Mouse (Mus musculus) liver, embryonic 15.5 days (tissue): ENCODE results near the gene Dpp6. TPM values are rescaled to one million over a fixed set of nuclear protein-coding genes. Genes with fewer than 3 reads are reported as not detected.
"Not testable (repeated sequence)": the region's sequence is repeated elsewhere in the genome, so short reads cannot be mapped to it uniquely, and the experiment has no call there.

Experiments used
- ATAC-seq: fragments of 200-750 bp; cut with Nextera tagmentation; 2 replicates; pipeline ENCODE4 v1.8.0; 2017; ENCODE audit warnings: moderate number of reproducible peaks, mild to moderate bottlenecking, moderate library complexity; ENCODE audit not compliant: insufficient read depth
- H3K27ac ChIP-seq: fragments of 300-500 bp; sonication (generic); replicated peaks from 2 replicates; pipeline ENCODE4 v1.5.1; 2015; ENCODE audit warnings: mild to moderate bottlenecking, inconsistent platforms
- H3K27me3 ChIP-seq: fragments of 300-500 bp; sonication (generic); 2 replicates; pipeline ENCODE4 v1.6.1; 2015; ENCODE audit warnings: mild to moderate bottlenecking, inconsistent platforms
- H3K36me3 ChIP-seq: fragments of 300-500 bp; sonication (generic); replicated peaks from 2 replicates; pipeline ENCODE4 v1.6.1; 2015; ENCODE audit warnings: moderate library complexity, mild to moderate bottlenecking, inconsistent platforms
- H3K4me1 ChIP-seq: fragments of 300-500 bp; sonication (generic); replicated peaks from 2 replicates; pipeline ENCODE4 v1.6.1; 2015; ENCODE audit warnings: inconsistent platforms
- H3K4me2 ChIP-seq: fragments of 300-500 bp; sonication (generic); 2 replicates; pipeline ENCODE4 v1.6.1; 2015; ENCODE audit warnings: moderate library complexity, mild to moderate bottlenecking, inconsistent platforms
- H3K4me3 ChIP-seq: fragments of 300-500 bp; sonication (generic); replicated peaks from 2 replicates; pipeline ENCODE4 v1.5.1; 2015; ENCODE audit warnings: mild to moderate bottlenecking, inconsistent platforms
- H3K9ac ChIP-seq: fragments of 300-500 bp; sonication (generic); 2 replicates; pipeline ENCODE4 v1.6.1; 2015; ENCODE audit warnings: moderate library complexity, mild to moderate bottlenecking, inconsistent platforms
- H3K9me3 ChIP-seq: fragments of 300-500 bp; sonication (generic); replicated peaks from 2 replicates; pipeline ENCODE4 v1.6.1; 2016; ENCODE audit warnings: inconsistent platforms
- WGBS: fragments of 180-500 bp; shearing (Covaris S2); methylation state at CpG from one replicate; pipeline ENCODE4 v1.1.7; 2015; ENCODE audit warnings: mixed read lengths; ENCODE audit not compliant: insufficient replicate concordance; 5-methylcytosine and 5-hydroxymethylcytosine counted together
- polyA plus RNA-seq: library from polyadenylated mRNA; unstranded; fragments of >200 nt; fragmentation: Nextera tagmentation; extraction: Ambion mirVana; gene quantifications from 2 replicates; pipeline ENCODE4 v1.2.1, GENCODE M21; 2015

Gene Dpp6
- polyA plus RNA-seq, 1 experiment from 2014 or later: 0.15 TPM

DNA sequence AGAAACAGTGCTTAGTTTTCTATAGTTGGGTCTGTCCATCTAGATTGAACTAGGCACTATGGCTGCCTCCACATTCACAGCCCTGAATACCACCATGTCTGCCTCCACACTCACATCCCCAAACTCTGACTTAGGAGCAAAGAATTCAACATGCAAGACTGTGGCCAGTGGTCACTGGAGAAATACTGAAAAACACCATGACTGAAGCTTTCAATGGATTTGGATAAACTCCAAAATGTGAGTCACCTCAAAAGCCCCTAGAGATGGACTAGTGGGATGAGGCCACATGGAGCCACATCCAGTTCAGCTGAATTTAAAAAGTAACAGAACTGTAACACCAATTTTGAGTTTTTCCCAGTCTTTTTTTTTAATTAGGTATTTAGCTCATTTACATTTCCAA, 616.6 kb downstream of the Dpp6 start:
- no peaks in the 10 kb centered on the region for H3K27me3 ChIP-seq
- no peak overlapping the region for H3K4me3 ChIP-seq
- no peaks in the 10 kb centered on the region for H3K9me3 ChIP-seq
- no peaks in the 10 kb centered on the region for H3K36me3 ChIP-seq
- H3K4me2 ChIP-seq: no peak overlapping the region
- H3K27ac ChIP-seq: no peak overlapping the region
- no peak for ATAC-seq
- H3K9ac ChIP-seq: no peak overlapping the region
- H3K4me1 ChIP-seq: no peaks in the 10 kb centered on the region

DNA sequence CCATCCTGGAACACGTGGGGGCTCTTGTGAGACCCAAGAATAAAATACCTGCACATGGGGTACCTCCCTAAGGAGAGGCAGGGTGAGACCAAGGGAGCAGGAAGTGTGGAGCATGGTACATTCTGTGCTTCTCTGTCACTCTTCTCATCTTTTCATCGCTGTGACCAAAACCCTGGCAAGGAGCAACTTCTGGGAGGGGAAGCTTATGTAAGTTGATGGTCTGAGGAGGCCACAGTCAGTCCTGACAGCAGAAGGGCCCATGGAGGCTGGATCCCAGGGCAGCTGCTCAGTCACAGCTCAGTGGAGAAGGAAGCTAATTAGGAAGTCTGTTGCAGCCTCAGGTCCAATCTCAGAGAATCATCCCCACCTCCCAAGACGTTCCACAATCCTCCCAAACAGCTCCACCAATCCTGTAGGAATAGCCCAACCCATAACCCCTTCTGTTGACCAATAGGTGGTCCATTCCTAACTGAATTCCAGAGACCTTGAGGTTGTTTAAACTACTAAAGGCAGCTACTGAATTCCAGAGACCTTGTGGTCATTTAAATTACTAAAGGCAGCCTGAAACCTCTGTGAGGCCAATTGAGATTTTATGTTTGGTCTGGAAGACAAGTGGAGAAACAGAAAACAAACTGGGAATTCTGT, 636.3 kb downstream of the Dpp6 start:
- ATAC-seq: no peak
- no peaks in the 10 kb centered on the region for H3K36me3 ChIP-seq

DNA sequence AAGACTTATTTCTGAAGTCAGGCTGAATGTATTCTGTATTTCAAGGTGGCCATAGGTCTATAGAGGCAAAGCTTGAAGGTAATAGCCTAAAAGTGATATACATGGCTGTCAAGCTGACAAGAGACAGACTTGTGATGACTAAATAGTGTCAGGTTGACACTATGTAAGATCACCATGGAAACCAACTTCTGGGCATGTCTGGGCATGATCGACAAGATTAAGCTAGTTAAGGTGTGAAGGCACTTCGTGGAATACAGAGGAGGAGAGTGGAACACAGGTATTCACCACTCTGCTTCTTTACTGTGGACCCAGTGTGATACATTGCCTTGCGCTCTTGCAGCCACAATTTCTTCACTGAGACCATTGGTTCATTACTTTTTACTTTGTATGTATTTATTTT, 637.4 kb downstream of the Dpp6 start:
- H3K4me1 ChIP-seq: no peaks in the 10 kb centered on the region
- WGBS: 60% methylated on average over 3 of the region's 3 CpGs
- H3K27me3 ChIP-seq: no peaks in the 10 kb centered on the region
- no peaks in the 10 kb centered on the region for H3K36me3 ChIP-seq
- H3K27ac ChIP-seq: no peak overlapping the region
- no peak overlapping the region for H3K4me2 ChIP-seq
- H3K9ac ChIP-seq: no peak overlapping the region
- H3K4me3 ChIP-seq: no peak overlapping the region
- no peak for ATAC-seq
- H3K9me3 ChIP-seq: no peaks in the 10 kb centered on the region

More for the DNA sequence above, 636.3 kb downstream of the Dpp6 start:
- WGBS: 21% methylated on average over 3 of the region's 3 CpGs
- Histone ChIP-seq H3K9ac (no peak overlapping the region), H3K27me3 (no peaks in the 10 kb centered on the region), H3K4me2 (no peak overlapping the region), H3K4me1 (no peaks in the 10 kb centered on the region), H3K27ac (no peak overlapping the region), H3K9me3 (no peaks in the 10 kb centered on the region), H3K4me3 (no peak overlapping the region)

DNA sequence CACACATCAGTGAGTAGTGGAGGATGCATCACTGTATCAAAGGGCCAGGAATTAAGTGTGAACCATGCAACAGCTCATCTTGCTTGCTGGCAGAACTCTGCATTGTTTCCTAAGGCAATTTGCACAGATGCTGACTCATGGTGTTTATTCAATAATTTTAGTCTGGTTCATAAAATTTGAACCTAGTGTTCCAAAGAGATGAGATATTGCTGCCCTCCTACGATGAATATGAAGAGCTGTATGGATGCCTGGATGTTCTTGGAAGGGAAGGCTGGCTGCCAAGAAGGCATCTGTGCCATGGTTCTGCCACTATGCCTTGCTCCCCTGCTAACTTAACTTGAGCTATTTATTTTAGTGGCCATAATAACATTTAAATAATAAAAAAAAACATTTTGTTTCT, 640.0 kb downstream of the Dpp6 start:
- WGBS: 61% methylated on average over 1 of the region's 1 CpGs
- H3K4me3 ChIP-seq: no peak overlapping the region

DNA sequence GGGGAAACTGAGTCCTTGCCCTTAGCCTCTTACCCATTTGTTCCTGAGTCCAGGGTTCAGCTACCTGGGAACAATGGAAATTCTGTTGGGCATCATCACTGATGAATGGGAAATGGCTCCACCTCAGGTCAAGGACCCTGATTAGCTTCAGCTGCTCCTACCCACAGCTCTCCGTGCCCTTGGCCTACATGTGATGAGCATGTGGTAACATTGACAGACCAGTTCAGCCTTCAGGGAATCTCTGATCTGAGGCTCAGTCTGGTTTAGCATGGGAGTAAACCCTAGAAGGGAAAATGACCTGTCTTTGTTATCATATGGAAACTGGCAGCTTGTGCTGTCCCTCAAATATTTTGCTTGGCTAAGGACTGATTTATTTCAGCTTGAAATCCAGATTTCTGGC, 640.7 kb downstream of the Dpp6 start:
- WGBS: 41% methylated on average over 1 of the region's 1 CpGs

More for the DNA sequence above, 640.0 kb downstream of the Dpp6 start:
- no peaks in the 10 kb centered on the region for H3K36me3 ChIP-seq
- H3K9ac ChIP-seq: no peak overlapping the region
- H3K4me1 ChIP-seq: no peaks in the 10 kb centered on the region
- H3K9me3 ChIP-seq: no peaks in the 10 kb centered on the region
- no peak overlapping the region for H3K4me2 ChIP-seq
- H3K27me3 ChIP-seq: no peaks in the 10 kb centered on the region
- no peak for ATAC-seq
- H3K27ac ChIP-seq: no peak overlapping the region

DNA sequence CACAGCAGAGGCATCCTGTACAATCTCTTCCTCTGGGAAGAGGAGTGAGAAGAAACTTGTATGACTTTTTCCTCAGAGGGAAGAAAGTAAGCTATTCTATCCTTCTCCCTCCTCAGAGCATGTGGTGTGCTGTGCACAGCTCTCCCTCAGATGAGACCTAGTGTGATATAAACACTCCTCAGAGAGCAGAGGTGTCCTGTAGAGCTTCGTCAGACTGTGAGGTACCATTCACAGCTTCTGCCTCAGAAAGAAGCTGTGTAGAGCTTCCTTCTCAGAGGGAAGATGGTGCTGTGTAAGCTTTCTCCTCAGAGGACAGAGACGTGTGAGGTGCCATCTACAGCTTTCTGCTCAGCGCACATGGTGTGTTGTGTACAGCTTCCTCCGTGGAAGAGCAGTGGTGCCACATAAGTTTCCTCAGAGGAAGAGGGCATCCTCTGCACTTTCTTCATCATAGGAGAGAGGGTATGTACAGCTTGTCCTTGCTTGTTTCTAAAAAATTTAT, 658.0 kb downstream of the Dpp6 start:
- Histone ChIP-seq H3K4me2 (no peak overlapping the region), H3K27me3 (no peaks in the 10 kb centered on the region), H3K36me3 (no peaks in the 10 kb centered on the region), H3K9me3 (no peaks in the 10 kb centered on the region), H3K27ac (no peak overlapping the region), H3K9ac (no peak overlapping the region), H3K4me1 (no peaks in the 10 kb centered on the region), H3K4me3 (no peak overlapping the region)
- ATAC-seq: no peak
- WGBS: 40% methylated on average over 4 of the region's 4 CpGs

More for the DNA sequence above, 640.7 kb downstream of the Dpp6 start:
- Histone ChIP-seq H3K9ac (no peak overlapping the region), H3K4me2 (no peak overlapping the region), H3K27me3 (no peaks in the 10 kb centered on the region), H3K4me1 (no peaks in the 10 kb centered on the region), H3K36me3 (no peaks in the 10 kb centered on the region), H3K4me3 (no peak overlapping the region), H3K27ac (no peak overlapping the region), H3K9me3 (no peaks in the 10 kb centered on the region)
- no peak for ATAC-seq

DNA sequence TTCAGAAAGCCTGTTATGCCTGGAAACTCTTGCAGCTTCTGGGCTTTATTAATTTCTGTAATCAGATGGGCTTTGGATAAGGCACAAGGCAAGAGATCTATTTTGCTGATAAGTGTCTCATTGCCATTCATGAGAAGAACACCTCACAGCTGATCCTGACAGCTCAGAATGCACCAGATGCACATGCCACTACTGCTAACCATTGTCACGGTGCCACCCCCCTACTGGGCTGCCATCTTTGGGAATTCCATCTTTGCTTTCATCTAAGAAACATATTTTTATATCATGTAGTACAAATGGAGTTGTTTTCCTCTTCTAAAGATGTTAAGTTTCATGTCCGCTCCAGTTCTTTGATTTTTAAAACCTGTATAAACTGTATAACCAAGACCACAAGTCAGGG, 664.7 kb downstream of the Dpp6 start:
- WGBS: 52% methylated on average over 2 of the region's 2 CpGs
- H3K36me3 ChIP-seq: no peaks in the 10 kb centered on the region
- no peaks in the 10 kb centered on the region for H3K4me1 ChIP-seq
- no peaks in the 10 kb centered on the region for H3K27me3 ChIP-seq
- H3K9me3 ChIP-seq: no peaks in the 10 kb centered on the region
- H3K9ac ChIP-seq: no peak overlapping the region
- H3K4me3 ChIP-seq: no peak overlapping the region
- ATAC-seq: no peak
- no peak overlapping the region for H3K4me2 ChIP-seq
- H3K27ac ChIP-seq: no peak overlapping the region

DNA sequence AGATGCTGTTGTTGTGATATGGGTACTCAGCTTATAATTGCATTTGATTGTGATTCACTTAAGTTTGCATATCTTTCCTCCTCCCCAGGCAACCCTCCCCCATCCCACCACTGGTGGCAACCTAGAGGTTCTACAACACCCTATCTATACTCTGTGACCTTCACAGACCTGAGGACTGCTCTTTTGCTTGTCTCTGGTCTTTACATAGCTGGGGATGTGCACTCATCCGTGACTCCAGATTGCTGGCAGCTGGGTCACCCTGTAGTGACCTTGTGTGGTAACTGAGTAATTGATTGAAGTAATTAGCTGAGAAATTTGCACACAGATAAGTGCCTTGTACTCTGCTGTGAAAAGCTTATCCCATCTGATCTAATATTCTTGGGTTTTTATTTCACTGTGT, 669.1 kb downstream of the Dpp6 start:
- Histone ChIP-seq H3K27ac (no peak overlapping the region), H3K9ac (no peak overlapping the region), H3K4me2 (no peak overlapping the region), H3K27me3 (no peaks in the 10 kb centered on the region), H3K9me3 (no peaks in the 10 kb centered on the region), H3K4me1 (no peaks in the 10 kb centered on the region), H3K4me3 (no peak overlapping the region), H3K36me3 (no peaks in the 10 kb centered on the region)
- WGBS: 48% methylated on average over 1 of the region's 1 CpGs
- ATAC-seq: no peak

DNA sequence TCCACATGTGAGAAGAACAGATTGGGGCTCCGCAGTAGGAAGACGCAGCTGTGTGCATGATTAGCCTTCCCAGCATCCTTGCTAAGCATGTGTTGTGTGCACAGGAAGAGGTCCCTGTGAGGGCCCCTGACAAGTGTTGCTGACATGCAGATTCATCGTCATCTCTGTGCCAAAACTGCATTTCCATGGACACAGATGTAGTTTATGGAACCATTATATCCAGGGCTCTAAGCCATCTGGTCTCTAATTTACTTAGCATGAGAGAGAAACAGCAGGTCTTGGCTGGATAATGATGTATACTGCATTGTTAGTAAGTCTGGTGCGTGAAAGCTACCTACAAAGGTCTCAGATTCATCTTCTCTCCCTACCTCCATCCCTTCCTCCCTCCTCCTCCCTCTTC, 673.9 kb downstream of the Dpp6 start:
- Histone ChIP-seq H3K9me3 (no peaks in the 10 kb centered on the region), H3K4me2 (no peak overlapping the region), H3K9ac (no peak overlapping the region), H3K27me3 (no peaks in the 10 kb centered on the region), H3K4me3 (no peak overlapping the region), H3K27ac (no peak overlapping the region), H3K4me1 (no peaks in the 10 kb centered on the region), H3K36me3 (no peaks in the 10 kb centered on the region)
- WGBS: 68% methylated on average over 4 of the region's 4 CpGs
- no peak for ATAC-seq

DNA sequence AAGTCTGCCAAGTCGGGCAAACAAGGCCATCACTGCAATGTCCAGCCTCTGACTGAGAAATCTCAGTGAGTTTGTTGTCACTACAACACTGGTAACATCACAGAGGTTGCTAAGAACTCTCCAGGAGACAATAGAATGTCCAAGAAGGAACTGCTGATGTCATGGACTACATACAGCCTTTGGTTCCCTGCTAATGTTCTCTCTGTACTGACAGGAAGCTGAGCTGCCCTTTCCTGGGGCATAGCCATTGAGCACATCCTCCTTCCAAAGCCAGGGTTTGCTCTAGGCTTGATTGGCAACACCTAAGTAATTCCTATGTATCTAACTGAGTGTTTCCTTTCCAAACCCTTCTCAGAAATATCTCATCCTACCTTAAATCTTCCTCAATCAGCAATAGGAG, 684.3 kb downstream of the Dpp6 start, which contains the start of gene Speer4b:
Gene Speer4b, minus strand, starts transcription at position 101 of the 400 bp plus-strand sequence.
- H3K4me3 ChIP-seq: not testable (repeated sequence)

DNA sequence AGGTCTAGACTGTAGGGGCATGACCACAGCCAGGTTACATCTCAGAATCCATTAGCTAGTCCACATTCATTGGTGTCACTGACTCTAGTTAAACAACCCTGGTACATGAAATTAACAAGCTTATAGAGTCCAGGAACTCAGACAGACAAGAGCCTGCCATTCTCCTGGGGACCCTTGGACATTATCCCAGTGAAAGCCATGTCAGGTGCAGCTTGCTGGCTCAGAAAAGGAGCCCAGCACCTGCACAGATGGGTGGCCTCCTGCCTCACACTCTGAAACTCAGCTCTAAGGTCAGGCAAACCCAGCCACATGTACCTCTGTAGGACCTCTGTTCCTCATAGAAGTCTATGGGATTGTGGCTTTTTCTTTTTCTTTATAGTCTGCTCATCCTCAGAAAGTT, 701.7 kb downstream of the Dpp6 start:
- Histone ChIP-seq H3K9ac (no peak overlapping the region), H3K36me3 (no peaks in the 10 kb centered on the region), H3K4me2 (no peak overlapping the region), H3K4me1 (no peaks in the 10 kb centered on the region), H3K4me3 (no peak overlapping the region), H3K9me3 (no peaks in the 10 kb centered on the region), H3K27ac (no peak overlapping the region), H3K27me3 (no peaks in the 10 kb centered on the region)
- no peak for ATAC-seq

More for the DNA sequence above, 684.3 kb downstream of the Dpp6 start, which contains the start of gene Speer4b:
- not testable (repeated sequence) for H3K27ac ChIP-seq, H3K9me3 ChIP-seq, H3K4me1 ChIP-seq, ATAC-seq, H3K27me3 ChIP-seq, H3K9ac ChIP-seq, H3K4me2 ChIP-seq, H3K36me3 ChIP-seq
- 29% methylated on average over 1 of the region's 1 CpGs for WGBS

DNA sequence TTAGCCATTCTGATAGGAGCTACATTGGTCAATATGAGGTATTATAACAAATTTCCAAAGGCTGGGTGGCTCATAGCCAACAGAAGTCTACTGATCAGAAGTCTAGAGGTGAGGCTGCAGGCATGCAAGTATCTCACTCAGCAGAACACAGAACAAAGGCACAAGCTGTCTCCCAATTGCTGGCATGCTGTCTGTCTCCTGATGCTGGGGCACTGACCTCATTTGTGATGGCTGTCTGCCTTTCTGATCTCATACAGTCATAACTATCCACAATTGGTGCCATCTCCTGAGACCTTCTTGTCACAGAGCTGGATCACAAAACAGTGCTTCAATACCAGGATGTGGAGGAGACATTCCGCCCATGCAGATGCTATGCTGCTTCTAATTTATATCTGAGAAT, 709.9 kb downstream of the Dpp6 start:
- H3K27me3 ChIP-seq: no peaks in the 10 kb centered on the region
- H3K4me1 ChIP-seq: no peaks in the 10 kb centered on the region
- no peak for ATAC-seq
- WGBS: 57% methylated on average over 1 of the region's 1 CpGs
- no peak overlapping the region for H3K4me2 ChIP-seq
- H3K4me3 ChIP-seq: no peak overlapping the region
- H3K36me3 ChIP-seq: no peaks in the 10 kb centered on the region
- no peaks in the 10 kb centered on the region for H3K9me3 ChIP-seq
- H3K27ac ChIP-seq: no peak overlapping the region
- no peak overlapping the region for H3K9ac ChIP-seq
